Mouse (Mus musculus) forebrain, postnatal 0 days (tissue): ENCODE data around the gene Fhit. TPM values are rescaled to one million over a fixed set of nuclear protein-coding genes. Genes with fewer than 3 reads are reported as not detected.
A peak's percentile ranks its signal among the peaks of the same experiment; 100 is the strongest.

Experiments
- ATAC-seq: fragments of 200-750 bp; cut with Nextera tagmentation; 2 replicates; pipeline ENCODE4 v1.8.0; 2017; ENCODE audit warnings: mild to moderate bottlenecking, moderate library complexity
- DNase-seq: peaks from one replicate; pipeline ENCODE4 v3.0.0-alpha.2; 2015
- H3K27ac ChIP-seq: fragments of 300-500 bp; sonication (generic); 2 replicates; pipeline ENCODE4 v1.5.1; 2014; ENCODE audit warnings: low read depth, mild to moderate bottlenecking, antibody characterized with exemption, low read length, moderate library complexity, mixed read lengths
- H3K27me3 ChIP-seq: fragments of 300-500 bp; sonication (generic); 2 replicates; pipeline ENCODE4 v1.6.1; 2014; ENCODE audit warnings: mild to moderate bottlenecking, low read length, mixed read lengths; ENCODE audit not compliant: insufficient read depth
- H3K36me3 ChIP-seq: fragments of 300-500 bp; sonication (generic); 2 replicates; pipeline ENCODE4 v1.6.1; 2014; ENCODE audit warnings: mild to moderate bottlenecking, moderate library complexity; ENCODE audit not compliant: insufficient read depth
- H3K4me1 ChIP-seq: fragments of 300-500 bp; sonication (generic); 2 replicates; pipeline ENCODE4 v1.6.1; 2014; ENCODE audit warnings: antibody characterized with exemption; ENCODE audit not compliant: insufficient read depth
- H3K4me2 ChIP-seq: fragments of 300-500 bp; sonication (generic); 2 replicates; pipeline ENCODE4 v1.6.1; 2014; ENCODE audit warnings: low read depth, mild to moderate bottlenecking, moderate library complexity
- H3K4me3 ChIP-seq: fragments of 300-500 bp; sonication (generic); 2 replicates; pipeline ENCODE4 v1.5.1; 2014; ENCODE audit warnings: low read depth, low read length, mixed read lengths
- H3K9ac ChIP-seq: fragments of 300-500 bp; sonication (generic); 2 replicates; pipeline ENCODE4 v1.6.1; 2014; ENCODE audit warnings: mild to moderate bottlenecking
- H3K9me3 ChIP-seq: fragments of 300-500 bp; sonication (generic); 2 replicates; pipeline ENCODE4 v1.6.1; 2016; ENCODE audit warnings: low read length
- CTCF ChIP-seq: sonication (generic); IDR thresholded peaks from 2 replicates; pipeline ENCODE4 v1.5.1; 2016; ENCODE audit warnings: antibody characterized with exemption, control low read depth, low read depth
- WGBS: fragments of 180-500 bp; shearing (Covaris S2); extraction: QIAGEN DNeasy Blood & Tissue Kit; methylation state at CpG from one replicate; pipeline ENCODE4 v1.1.7; 2014; 5-methylcytosine and 5-hydroxymethylcytosine counted together
- polyA plus RNA-seq: library from polyadenylated mRNA; unstranded; fragments of >200 nt; fragmentation: Nextera tagmentation; extraction: Ambion mirVana; gene quantifications from 2 replicates; pipeline ENCODE4 v1.2.1, GENCODE M21; 2015
- total RNA-seq: library from RNA; depleted of rRNA; stranded (reverse); fragments of >200 nt; gene quantifications from 2 replicates; pipeline ENCODE4 v1.2.3, GENCODE M21; 2014

The Fhit gene
- total and polyA plus RNA-seq, 2 experiments from 2014 or later, result 8.0 to 8.9 TPM

- 87% methylated on average over 4 of the region's 4 CpGs for WGBS
- Histone ChIP-seq H3K9me3 (no peaks in the 10 kb centered on the region), H3K36me3 (no peaks in the 10 kb centered on the region), H3K27ac (no peak overlapping the region), H3K4me1 (no peaks in the 10 kb centered on the region), H3K4me3 (no peak overlapping the region), H3K27me3 (no peaks in the 10 kb centered on the region), H3K9ac (no peak overlapping the region), H3K4me2 (no peak overlapping the region)
- ATAC-seq (no peak), DNase-seq (no peak)
- TF ChIP-seq CTCF, result no peak
These were observed 1410.5 kb downstream of the Fhit start for GRCm38 (mm10) chr14:9751341-9751740.

- Histone ChIP-seq H3K27me3 (no peaks in the 10 kb centered on the region), H3K4me1 (no peaks in the 10 kb centered on the region), H3K9me3 (no peaks in the 10 kb centered on the region), H3K4me2 (no peak overlapping the region), H3K9ac (no peak overlapping the region), H3K4me3 (no peak overlapping the region), H3K27ac (no peak overlapping the region), H3K36me3 (no peaks in the 10 kb centered on the region)
- ATAC-seq (no peak), DNase-seq (peak; percentile 24)
- TF ChIP-seq CTCF, result peak; percentile 27
- WGBS, result 46% methylated on average over 1 of the region's 1 CpGs
These were observed 1413.1 kb downstream of the Fhit start for GRCm38 (mm10) chr14:9748709-9749108.

- ATAC-seq (no peak), DNase-seq (no peak)
- H3K4me3 ChIP-seq, result no peak overlapping the region
- H3K27ac ChIP-seq, result no peak overlapping the region
- no peaks in the 10 kb centered on the region for H3K4me1 ChIP-seq
- H3K9ac ChIP-seq, result no peak overlapping the region
- H3K27me3 ChIP-seq, result no peaks in the 10 kb centered on the region
- no peaks in the 10 kb centered on the region for H3K36me3 ChIP-seq
- TF ChIP-seq CTCF, result peak; percentile 36
- 67% methylated on average over 2 of the region's 2 CpGs for whole genome bisulfite sequencing
- no peak overlapping the region for H3K4me2 ChIP-seq
- H3K9me3 ChIP-seq, result no peaks in the 10 kb centered on the region
These were observed 1439.8 kb downstream of the Fhit start for GRCm38 (mm10) chr14:9721917-9722472.

GRCm38 (mm10) chr14:9698621-9699020, 1463.2 kb downstream of the Fhit start:
- Histone ChIP-seq H3K9ac (no peak overlapping the region), H3K36me3 (no peaks in the 10 kb centered on the region), H3K27ac (no peak overlapping the region), H3K4me2 (no peak overlapping the region), H3K9me3 (no peaks in the 10 kb centered on the region), H3K4me1 (0 out of 2 replicates have a peak, but pooled peaks cover 2% of the 10 kb centered on the region), H3K27me3 (no peaks in the 10 kb centered on the region), H3K4me3 (no peak overlapping the region)
- no peak for ATAC-seq
- 61% methylated on average over 1 of the region's 1 CpGs for WGBS
- DNase-seq, result no peak
- TF ChIP-seq CTCF, result no peak

- no peak overlapping the region for H3K27ac ChIP-seq
- H3K27me3 ChIP-seq, result no peaks in the 10 kb centered on the region
- H3K4me3 ChIP-seq, result no peak overlapping the region
- no peak for ATAC-seq
- no peak overlapping the region for H3K4me2 ChIP-seq
- 0 out of 2 replicates have a peak, but pooled peaks cover 2% of the 10 kb centered on the region for H3K4me1 ChIP-seq
- no peaks in the 10 kb centered on the region for H3K9me3 ChIP-seq
- 89% methylated on average over 3 of the region's 3 CpGs for WGBS
- no peak overlapping the region for H3K9ac ChIP-seq
- TF ChIP-seq CTCF, result no peak
- H3K36me3 ChIP-seq, result no peaks in the 10 kb centered on the region
- no peak for DNase-seq
These were observed 1464.7 kb downstream of the Fhit start for GRCm38 (mm10) chr14:9697101-9697500.

- Histone ChIP-seq H3K4me3 (no peak overlapping the region), H3K9ac (no peak overlapping the region), H3K9me3 (no peaks in the 10 kb centered on the region), H3K4me2 (no peak overlapping the region), H3K27me3 (no peaks in the 10 kb centered on the region), H3K27ac (no peak overlapping the region), H3K4me1 (0 out of 2 replicates have a peak, but pooled peaks cover 2% of the 10 kb centered on the region), H3K36me3 (no peaks in the 10 kb centered on the region)
- 14% methylated on average over 4 of the region's 4 CpGs for whole genome bisulfite sequencing
- no peak for TF ChIP-seq CTCF
- DNase-seq, result no peak
- ATAC-seq, result no peak
These were observed 1465.8 kb downstream of the Fhit start for GRCm38 (mm10) chr14:9696004-9696403.

GRCm38 (mm10) chr14:9695217-9695690, 1466.6 kb downstream of the Fhit start:
- ATAC-seq (no peak), DNase-seq (no peak)
- Histone ChIP-seq H3K36me3 (no peaks in the 10 kb centered on the region), H3K9me3 (no peaks in the 10 kb centered on the region), H3K4me1 (0 out of 2 replicates have a peak, but pooled peaks cover 2% of the 10 kb centered on the region), H3K27ac (no peak overlapping the region), H3K9ac (no peak overlapping the region), H3K4me3 (no peak overlapping the region), H3K4me2 (no peak overlapping the region), H3K27me3 (no peaks in the 10 kb centered on the region)
- no peak for TF ChIP-seq CTCF
- WGBS, result 12% methylated on average over 4 of the region's 4 CpGs
